Mouse (Mus musculus) erythroid progenitor cell, adult 5-6 weeks (primary cell): ENCODE measurements at regions not wholly inside any gene's neighbourhood (a gene's known extent, or its start where the extent isn't known, plus 50 kb on each side); places are given as distances from the start of the nearest gene placed in this dataset.
A peak's percentile ranks its signal among the peaks of the same experiment; 100 is the strongest.

ENCODE experiments used
- ATAC-seq: replicated peaks from 2 replicates; pipeline ENCODE4 v1.8.0; 2016; ENCODE audit warnings: moderate number of reproducible peaks, mild to moderate bottlenecking, moderate TSS enrichment, inconsistent platforms; ENCODE audit not compliant: poor library complexity, low FRiP score, severe bottlenecking

- peak; percentile 50; the same call in 1 of the 2 replicates for ATAC-seq
Measured at GRCm38 (mm10) chr4:53386309-53386708, 53.9 kb upstream of the Slc44a1 start.

GRCm38 (mm10) chr4:53384761-53385160, 55.5 kb upstream of the Slc44a1 start:
- ATAC-seq = peak; percentile 83

GRCm38 (mm10) chr4:53384104-53384503, 56.1 kb upstream of the Slc44a1 start:
- no peak for ATAC-seq

GRCm38 (mm10) chr4:53382012-53382411, 58.2 kb upstream of the Slc44a1 start:
- ATAC-seq = no peak

- ATAC-seq = no peak
Measured at GRCm38 (mm10) chr4:53379855-53380254, 60.4 kb upstream of the Slc44a1 start.

- ATAC-seq = no peak
Measured at GRCm38 (mm10) chr4:53376995-53377394, 63.2 kb upstream of the Slc44a1 start.

GRCm38 (mm10) chr4:53356374-53356773, 83.8 kb upstream of the Slc44a1 start:
- ATAC-seq = no peak

GRCm38 (mm10) chr4:53354961-53355360, 85.3 kb upstream of the Slc44a1 start:
- ATAC-seq = no peak

GRCm38 (mm10) chr4:53353399-53354090, 86.7 kb upstream of the Slc44a1 start:
- ATAC-seq = no peak

GRCm38 (mm10) chr4:53351104-53351607, 89.1 kb upstream of the Slc44a1 start:
- ATAC-seq = no peak

GRCm38 (mm10) chr4:53345346-53345745, 94.9 kb upstream of the Slc44a1 start:
- ATAC-seq = no peak

- no peak for ATAC-seq
Measured at GRCm38 (mm10) chr4:53344546-53344945, 95.7 kb upstream of the Slc44a1 start.

- ATAC-seq = no peak
Measured at GRCm38 (mm10) chr4:53341181-53341580, 99.0 kb upstream of the Slc44a1 start.

- no peak for ATAC-seq
Measured at GRCm38 (mm10) chr4:53340021-53340667, 100.1 kb upstream of the Slc44a1 start.

GRCm38 (mm10) chr4:53339125-53340020, 100.8 kb upstream of the Slc44a1 start:
- no peak for ATAC-seq

GRCm38 (mm10) chr4:53338479-53338878, 101.7 kb upstream of the Slc44a1 start:
- no peak for ATAC-seq

GRCm38 (mm10) chr4:53337784-53338183, 102.4 kb upstream of the Slc44a1 start:
- ATAC-seq = no peak

GRCm38 (mm10) chr4:53327382-53328165, 112.6 kb upstream of the Slc44a1 start:
- ATAC-seq = no peak; the same call in 1 of the 2 replicates

GRCm38 (mm10) chr4:53323838-53324237, 116.4 kb upstream of the Slc44a1 start:
- no peak for ATAC-seq

GRCm38 (mm10) chr4:53323195-53323594, 117.0 kb upstream of the Slc44a1 start:
- ATAC-seq = no peak
